In the genomic region with DNA sequence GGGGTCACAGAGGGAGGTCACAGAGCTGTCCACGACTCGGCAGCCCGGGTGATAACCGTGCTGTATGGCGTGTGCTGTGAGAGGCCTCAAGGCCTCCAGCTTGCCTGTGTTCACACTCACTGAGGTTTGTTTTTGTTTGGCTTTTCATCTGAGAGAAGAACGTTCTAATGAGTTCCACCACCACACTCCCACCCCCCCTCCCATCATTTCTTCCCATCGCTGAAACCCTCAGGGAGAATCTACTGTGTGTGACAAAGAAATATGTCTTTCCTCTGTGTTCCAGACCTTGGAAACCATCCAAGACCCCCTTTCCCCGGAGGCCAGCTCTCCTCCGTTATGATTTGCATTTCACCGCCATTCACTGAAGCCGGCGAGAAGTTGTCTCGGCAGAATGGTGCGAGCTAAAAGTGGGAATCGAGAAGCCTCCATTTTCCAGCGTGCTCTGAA, we compare ENCODE assay signal across 12 mouse cellular contexts.
DNase-seq lines count a peak whose midpoint lies in the region; ATAC-seq and TF ChIP-seq lines count a peak whose summit lies in the region.
"Had no signal": no experiment of that assay in that cellular context is flagged by ENCODE, and none has a peak within 500 bp of the region (broad histone marks: within the 10 kb centered on the region; RNA-seq: fewer than 3 reads in every experiment).

No protein-coding gene starts in this region.

- no peak overlapping the region for H3K27ac ChIP-seq in kidney, embryonic 15.5 days
- H3K27ac ChIP-seq in intestine, embryonic 16.5 days (ENCODE audit: low read length), result no peak overlapping the region

- no peak for DNase-seq in kidney, postnatal 14 days
- DNase-seq in brain, embryonic 14.5 days (ENCODE audit: low read depth), result peak; percentile 91
- DNase-seq in embryo, embryonic 11 days, result peak; percentile 26
- no peak for DNase-seq in ovary, postnatal 14 days (ENCODE audit: low spot score)
- no peak for DNase-seq in spleen, adult 12 weeks (ENCODE audit: low spot score)
- DNase-seq in left cerebral cortex, adult 11 months (ENCODE audit: low spot score), result no peak
- DNase-seq: cerebellum, postnatal 36 days; kidney, postnatal 10 days had no signal

- TF ChIP-seq POLR2A in brain, embryonic 14.5 days (IDR thresholded peaks at IDR 0.05; ENCODE audit: borderline replicate concordance, extremely low read depth, insufficient read depth, insufficient read length, poor library complexity, severe bottlenecking), result no peak

- ATAC-seq in kidney, embryonic 15.5 days (replicated peaks; ENCODE audit: low FRiP score), result 0 out of 2 replicates have a peak, but pooled peaks have one; percentile 22
- no peak for ATAC-seq in intestine, embryonic 16.5 days

- no peak for TF ChIP-seq CTCF in brain, embryonic 14.5 days (IDR thresholded peaks at IDR 0.05; ENCODE audit: borderline replicate concordance, extremely low read depth, insufficient read depth, insufficient read length)

- no peak overlapping the region for H3K9ac ChIP-seq in kidney, embryonic 15.5 days
- no peak overlapping the region for H3K9ac ChIP-seq in intestine, embryonic 16.5 days (ENCODE audit: low read depth, low read length)

- no peak overlapping the region for H3K4me3 ChIP-seq in kidney, embryonic 15.5 days (replicated peaks)
- H3K4me3 ChIP-seq in intestine, embryonic 16.5 days (ENCODE audit: low read length), result no peak overlapping the region

- H3K9me3 ChIP-seq in kidney, embryonic 15.5 days (replicated peaks), result no peaks in the 10 kb centered on the region
- no peaks in the 10 kb centered on the region for H3K9me3 ChIP-seq in intestine, embryonic 16.5 days (ENCODE audit: control insufficient read depth, low read length)

- H3K36me3 ChIP-seq in kidney, embryonic 15.5 days, result no peaks in the 10 kb centered on the region
- H3K36me3 ChIP-seq in intestine, embryonic 16.5 days (ENCODE audit: control insufficient read depth, insufficient read depth, low read length), result no peaks in the 10 kb centered on the region
- H3K36me3 ChIP-seq: G1E had no signal

- H3K4me1 ChIP-seq in kidney, embryonic 15.5 days, result no peaks in the 10 kb centered on the region
- no peaks in the 10 kb centered on the region for H3K4me1 ChIP-seq in intestine, embryonic 16.5 days (ENCODE audit: control insufficient read depth, insufficient read depth, low read length)

- 49% methylated on average over 16 of the region's 16 CpGs for WGBS in kidney, embryonic 15.5 days
- 39% methylated on average over 16 of the region's 16 CpGs for WGBS in intestine, embryonic 16.5 days

- H3K4me2 ChIP-seq in kidney, embryonic 15.5 days, result peak overlapping the region; percentile 39
- peak overlapping the region; percentile 36 for H3K4me2 ChIP-seq in intestine, embryonic 16.5 days (ENCODE audit: low read depth, low read length)
- H3K4me2 ChIP-seq: liver, embryonic 11.5 days had no signal

- H3K27me3 ChIP-seq in kidney, embryonic 15.5 days, result peaks cover 10% of the 10 kb centered on the region; the same call in 1 of the 2 replicates
- no peaks in the 10 kb centered on the region for H3K27me3 ChIP-seq in intestine, embryonic 16.5 days (replicated peaks; ENCODE audit: control insufficient read depth, insufficient read depth, low read length)

Comparison
In these comparisons a context has a peak if more than half of its experiments do, and no peak if none do; other contexts are left out.
1. DNase-seq: peak in brain, embryonic 14.5 days (single experiment) and embryo, embryonic 11 days (single experiment); none in kidney, postnatal 14 days (single experiment), ovary, postnatal 14 days (single experiment), spleen, adult 12 weeks (single experiment) and left cerebral cortex, adult 11 months (single experiment).